Mouse (Mus musculus): ENCODE results near the gene Plxnb1.

Plxnb1 gene

GRCm38 (mm10) chr9:109095137-109095982, at the start of gene Plxnb1:
Plxnb1 (plus strand) TSS chr9:109095389.
- DNase-seq (ENCODE audit: low read depth, low spot score): peak; percentile 69

- DNase-seq (ENCODE audit: low read depth, low spot score): peak; percentile 60
Observed at GRCm38 (mm10) chr9:109046306-109046705, 48.9 kb upstream of the Plxnb1 start.

GRCm38 (mm10) chr9:109049316-109049715, 45.9 kb upstream of the Plxnb1 start:
- DNase-seq (ENCODE audit: low read depth, low spot score): no peak

GRCm38 (mm10) chr9:109049996-109050673, 45.1 kb upstream of the Plxnb1 start:
- DNase-seq (ENCODE audit: low read depth, low spot score): no peak

- no peak for DNase-seq (ENCODE audit: low read depth, low spot score)
Observed at GRCm38 (mm10) chr9:109050674-109050997, 44.6 kb upstream of the Plxnb1 start.

GRCm38 (mm10) chr9:109051011-109051501, 44.1 kb upstream of the Plxnb1 start:
- no peak for DNase-seq (ENCODE audit: low read depth, low spot score)

GRCm38 (mm10) chr9:109051651-109052489, 43.3 kb upstream of the Plxnb1 start:
- DNase-seq (ENCODE audit: low read depth, low spot score): no peak

- DNase-seq (ENCODE audit: low read depth, low spot score): no peak
Observed at GRCm38 (mm10) chr9:109052490-109053260, 42.5 kb upstream of the Plxnb1 start.

- DNase-seq (ENCODE audit: low read depth, low spot score): no peak
Observed at GRCm38 (mm10) chr9:109053366-109053765, 41.8 kb upstream of the Plxnb1 start.

GRCm38 (mm10) chr9:109053851-109054250, 41.3 kb upstream of the Plxnb1 start:
- DNase-seq (ENCODE audit: low read depth, low spot score): no peak

GRCm38 (mm10) chr9:109054712-109055111, 40.5 kb upstream of the Plxnb1 start:
- peak; percentile 95 for DNase-seq (ENCODE audit: low read depth, low spot score)

GRCm38 (mm10) chr9:109055271-109056030, 39.7 kb upstream of the Plxnb1 start:
- DNase-seq (ENCODE audit: low read depth, low spot score): peak; percentile 52

- DNase-seq (ENCODE audit: low read depth, low spot score): no peak
Observed at GRCm38 (mm10) chr9:109056081-109056690, 39.0 kb upstream of the Plxnb1 start.

- DNase-seq (ENCODE audit: low read depth, low spot score): no peak
Observed at GRCm38 (mm10) chr9:109056916-109057315, 38.3 kb upstream of the Plxnb1 start.

- no peak for DNase-seq (ENCODE audit: low read depth, low spot score)
Observed at GRCm38 (mm10) chr9:109057543-109057942, 37.6 kb upstream of the Plxnb1 start.

- DNase-seq (ENCODE audit: low read depth, low spot score): no peak
Observed at GRCm38 (mm10) chr9:109058006-109058765, 37.0 kb upstream of the Plxnb1 start.

GRCm38 (mm10) chr9:109059136-109059903, 35.9 kb upstream of the Plxnb1 start, which contains the start of gene Trex1:
Trex1 (minus strand) TSS chr9:109059734.
- DNase-seq (ENCODE audit: low read depth, low spot score): peak; percentile 93

GRCm38 (mm10) chr9:109060184-109060897, 34.8 kb upstream of the Plxnb1 start:
- DNase-seq (ENCODE audit: low read depth, low spot score): no peak
